Mouse (Mus musculus) bone marrow macrophage, adult 2 months (primary cell): ENCODE measurements around the gene Tmc8.

Experiments used
- CTCF ChIP-seq: IDR thresholded peaks from 2 replicates; pipeline ENCODE4 v1.5.1; 2012; ENCODE audit warnings: low read depth, mild to moderate bottlenecking, low read length, moderate library complexity
- POLR2A ChIP-seq: IDR thresholded peaks from 2 replicates; pipeline ENCODE4 v1.6.1; 2012; ENCODE audit warnings: mild to moderate bottlenecking, low read depth, low read length, borderline replicate concordance

- no peak for TF ChIP-seq CTCF
- no peak for TF ChIP-seq POLR2A
Measured at GRCm38 (mm10) chr11:117776085-117776792, 5.6 kb upstream of the Tmc8 start.
